Mouse (Mus musculus) liver, embryonic 11.5 days (tissue): ENCODE data around the gene Ppwd1. TPM values are rescaled to one million over a fixed set of nuclear protein-coding genes. Genes with fewer than 3 reads are reported as not detected.
A peak's percentile ranks its signal among the peaks of the same experiment; 100 is the strongest.

Experiments
- ATAC-seq: fragments of 200-750 bp; cut with Nextera tagmentation; replicated peaks from 2 replicates; pipeline ENCODE4 v1.8.0; 2017; ENCODE audit warnings: moderate number of reproducible peaks, mild to moderate bottlenecking, moderate TSS enrichment, moderate library complexity; ENCODE audit not compliant: low FRiP score
- DNase-seq: peaks from one replicate; pipeline ENCODE4 v3.0.0-alpha.2; 2017; ENCODE audit warnings: low spot score
- H3K27ac ChIP-seq: fragments of 300-500 bp; sonication (generic); 2 replicates; pipeline ENCODE4 v1.5.1; 2014; ENCODE audit warnings: mild to moderate bottlenecking, low read depth, low read length, control low read depth
- H3K27me3 ChIP-seq: fragments of 300-500 bp; sonication (generic); replicated peaks from 2 replicates; pipeline ENCODE4 v1.6.1; 2014; ENCODE audit warnings: low read length, mixed read lengths; ENCODE audit not compliant: control insufficient read depth, insufficient read depth
- H3K36me3 ChIP-seq: fragments of 300-500 bp; sonication (generic); 2 replicates; pipeline ENCODE4 v1.6.1; 2014; ENCODE audit warnings: mild to moderate bottlenecking, low read length, moderate library complexity, mixed read lengths; ENCODE audit not compliant: control insufficient read depth, insufficient read depth
- H3K4me1 ChIP-seq: fragments of 300-500 bp; sonication (generic); replicated peaks from 2 replicates; pipeline ENCODE4 v1.6.1; 2014; ENCODE audit warnings: low read length, mixed read lengths; ENCODE audit not compliant: control insufficient read depth, insufficient read depth
- H3K4me2 ChIP-seq: fragments of 300-500 bp; sonication (generic); 2 replicates; pipeline ENCODE4 v1.6.1; 2014; ENCODE audit warnings: mild to moderate bottlenecking, control low read depth, moderate library complexity
- H3K4me3 ChIP-seq: fragments of 300-500 bp; sonication (generic); 2 replicates; pipeline ENCODE4 v1.5.1; 2014; ENCODE audit warnings: low read depth, low read length, control low read depth
- H3K9ac ChIP-seq: fragments of 300-500 bp; sonication (generic); 2 replicates; pipeline ENCODE4 v1.6.1; 2014; ENCODE audit warnings: low read depth, low read length, control low read depth
- H3K9me3 ChIP-seq: fragments of 300-500 bp; sonication (generic); 2 replicates; pipeline ENCODE4 v1.6.1; 2016; ENCODE audit warnings: low read length, inconsistent platforms, mixed read lengths; ENCODE audit not compliant: control insufficient read depth
- WGBS: fragments of 180-500 bp; shearing (Covaris S2); extraction: QIAGEN DNeasy Blood & Tissue Kit; methylation state at CpG from one replicate; pipeline ENCODE4 v1.1.7; 2014; 5-methylcytosine and 5-hydroxymethylcytosine counted together
- polyA plus RNA-seq: library from polyadenylated mRNA; unstranded; fragments of >200 nt; fragmentation: Nextera tagmentation; extraction: Ambion mirVana; gene quantifications from 2 replicates; pipeline ENCODE4 v1.2.1, GENCODE M21; 2014

Ppwd1 gene
- polyA plus RNA-seq, 1 experiment from 2014 or later: 17.0 TPM

DNA sequence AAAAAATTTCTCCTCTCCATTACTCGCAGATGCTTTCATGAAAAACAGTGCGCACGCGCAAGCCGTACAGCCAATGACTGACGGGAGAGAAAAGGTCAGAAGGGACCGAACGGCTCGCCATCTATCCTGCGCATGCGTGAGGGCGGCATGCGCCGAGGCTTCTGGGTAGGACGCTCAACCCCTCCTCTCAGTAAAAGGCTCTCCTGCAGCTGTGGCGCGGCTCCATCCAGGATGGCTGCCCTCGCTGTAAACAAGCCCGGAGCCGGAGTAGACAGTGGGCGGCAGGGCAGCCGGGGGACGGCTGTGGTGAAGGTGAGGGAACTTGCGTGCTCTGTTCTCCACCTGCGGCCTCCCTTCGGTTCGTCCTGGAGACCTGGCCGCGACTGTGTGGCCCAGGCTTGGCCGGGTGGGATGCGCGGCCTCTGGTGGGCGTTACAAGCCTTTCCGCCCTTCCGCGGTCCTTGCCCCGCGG, 50.0 kb downstream of the Ppwd1 start, which contains the start of gene Trim23:
Trim23 (plus strand) TSS at position 148 of the 472 bp plus-strand sequence.
- Histone ChIP-seq H3K4me1 (peaks cover 9% of the 10 kb centered on the region; the same call in 1 of the 2 replicates), H3K9ac (peak within 1 kb of the TSS; percentile 82), H3K27me3 (no peaks in the 10 kb centered on the region), H3K4me2 (peak within 1 kb of the TSS; percentile 80), H3K27ac (peak within 1 kb of the TSS; percentile 83), H3K4me3 (peak within 1 kb of the TSS; percentile 72), H3K9me3 (no peaks in the 10 kb centered on the region), H3K36me3 (peaks cover 2% of the 10 kb centered on the region; the same call in 1 of the 2 replicates)
- WGBS: under 1% methylated on average over 38 of the region's 38 CpGs
- ATAC-seq (peak; percentile 97), DNase-seq (peak; percentile 89)

DNA sequence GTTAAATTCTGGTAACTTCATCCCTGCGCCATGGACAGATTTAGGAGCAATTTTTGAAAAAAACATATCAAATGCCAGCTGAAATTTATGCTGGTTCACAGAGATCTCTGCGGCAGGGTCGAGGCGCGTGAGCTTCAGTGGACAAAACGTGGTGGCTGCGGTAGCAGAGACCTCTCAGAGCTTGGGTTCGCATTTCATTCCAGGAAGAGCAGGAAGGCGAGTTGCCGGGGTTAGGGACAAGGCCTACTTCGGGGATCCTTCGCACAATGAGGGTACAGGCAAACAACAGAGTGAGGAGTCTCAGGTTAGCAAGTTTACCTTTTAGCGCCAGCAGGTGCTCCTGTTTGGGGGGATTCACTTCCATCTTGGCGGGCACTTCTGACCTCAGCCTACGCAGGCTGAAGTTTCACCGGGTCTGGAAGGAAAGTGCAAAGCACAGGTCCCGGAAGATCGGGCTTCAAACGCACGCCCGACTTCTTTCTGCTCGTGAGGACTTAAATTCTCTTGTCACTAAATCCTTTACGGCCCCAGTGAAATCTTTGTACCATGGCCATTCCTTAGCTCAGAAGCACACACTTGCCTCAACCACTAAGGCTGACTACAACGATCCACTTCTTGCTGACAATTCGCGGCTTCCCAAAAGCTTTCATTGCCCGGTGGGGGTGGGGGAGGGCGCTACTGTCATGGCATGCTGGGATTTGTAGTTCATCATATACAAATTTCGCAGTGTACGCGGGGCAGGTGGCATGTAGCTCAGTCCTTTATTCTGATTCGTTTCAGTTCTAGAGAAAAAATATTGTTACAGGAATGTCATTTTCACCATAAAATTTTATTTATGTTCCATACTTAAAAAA, 50.6 kb downstream of the Ppwd1 start, which contains the start of gene Trappc13:
Trappc13 (minus strand) TSS at position 674 of the 854 bp plus-strand sequence.
- Histone ChIP-seq H3K4me3 (peak within 1 kb of the TSS; percentile 72), H3K4me1 (peaks cover 9% of the 10 kb centered on the region; the same call in 1 of the 2 replicates), H3K27me3 (no peaks in the 10 kb centered on the region), H3K27ac (peak within 1 kb of the TSS; percentile 83), H3K36me3 (peaks cover 2% of the 10 kb centered on the region; the same call in 1 of the 2 replicates), H3K4me2 (peak within 1 kb of the TSS; percentile 80), H3K9ac (peak within 1 kb of the TSS; percentile 82), H3K9me3 (no peaks in the 10 kb centered on the region)
- DNase-seq (peak; percentile 85), ATAC-seq (peak; percentile 83)
- under 1% methylated on average over 32 of the region's 32 CpGs for WGBS

DNA sequence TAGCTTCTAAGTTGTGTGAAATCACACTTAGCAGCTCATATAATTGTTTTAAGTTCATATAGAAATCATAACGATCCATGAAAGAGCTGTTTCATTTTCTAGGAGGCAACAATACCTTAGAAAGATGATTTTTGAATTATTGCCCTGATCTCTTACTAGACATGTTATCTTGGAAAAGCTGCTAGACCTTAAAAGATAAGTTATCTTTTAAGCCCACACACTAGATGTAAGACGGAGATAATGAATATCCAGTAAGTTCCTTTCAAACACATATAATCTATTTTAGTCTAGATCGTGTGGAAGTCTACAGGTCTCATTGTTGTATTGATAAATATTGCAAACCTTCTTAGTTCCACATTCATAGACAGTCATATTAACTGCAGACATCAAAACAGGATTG, 51.8 kb downstream of the Ppwd1 start:
- H3K27ac ChIP-seq: no peak overlapping the region
- H3K36me3 ChIP-seq: peaks cover 2% of the 10 kb centered on the region; the same call in 1 of the 2 replicates
- H3K9ac ChIP-seq: no peak overlapping the region
- ATAC-seq: no peak
- peak overlapping the region; percentile 50 for H3K4me3 ChIP-seq
- H3K4me2 ChIP-seq: peak overlapping the region; percentile 80
- peaks cover 12% of the 10 kb centered on the region; the same call in 1 of the 2 replicates for H3K4me1 ChIP-seq
- no peak for DNase-seq
- no peaks in the 10 kb centered on the region for H3K27me3 ChIP-seq
- 51% methylated on average over 3 of the region's 3 CpGs for WGBS
- no peaks in the 10 kb centered on the region for H3K9me3 ChIP-seq

DNA sequence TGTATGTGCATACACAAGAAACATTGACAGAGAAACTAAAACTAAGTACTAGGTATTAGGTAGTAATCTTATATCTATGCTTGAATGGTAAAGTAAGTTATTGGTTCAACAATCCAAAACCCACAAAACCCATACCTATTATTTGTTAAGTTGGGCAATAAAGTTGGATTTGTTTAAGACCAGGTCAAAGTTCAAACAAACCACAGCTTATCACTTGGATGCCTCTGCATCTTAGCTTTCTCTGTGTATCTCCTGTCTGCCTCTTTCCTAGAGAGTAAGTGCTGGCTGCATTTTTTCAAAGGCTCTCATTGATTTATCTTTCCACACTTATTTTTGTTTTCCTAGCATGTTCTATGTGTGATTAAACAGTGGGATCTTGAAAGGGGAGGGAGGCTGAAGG, 56.1 kb downstream of the Ppwd1 start:
- no peaks in the 10 kb centered on the region for H3K27me3 ChIP-seq
- peaks cover 8% of the 10 kb centered on the region; the same call in 1 of the 2 replicates for H3K4me1 ChIP-seq
- H3K9ac ChIP-seq: no peak overlapping the region
- H3K4me2 ChIP-seq: no peak overlapping the region
- ATAC-seq (no peak), DNase-seq (no peak)
- no peak overlapping the region for H3K4me3 ChIP-seq
- no peak overlapping the region for H3K27ac ChIP-seq
- 0 out of 2 replicates have a peak, but pooled peaks cover 4% of the 10 kb centered on the region for H3K36me3 ChIP-seq
- no peaks in the 10 kb centered on the region for H3K9me3 ChIP-seq

DNA sequence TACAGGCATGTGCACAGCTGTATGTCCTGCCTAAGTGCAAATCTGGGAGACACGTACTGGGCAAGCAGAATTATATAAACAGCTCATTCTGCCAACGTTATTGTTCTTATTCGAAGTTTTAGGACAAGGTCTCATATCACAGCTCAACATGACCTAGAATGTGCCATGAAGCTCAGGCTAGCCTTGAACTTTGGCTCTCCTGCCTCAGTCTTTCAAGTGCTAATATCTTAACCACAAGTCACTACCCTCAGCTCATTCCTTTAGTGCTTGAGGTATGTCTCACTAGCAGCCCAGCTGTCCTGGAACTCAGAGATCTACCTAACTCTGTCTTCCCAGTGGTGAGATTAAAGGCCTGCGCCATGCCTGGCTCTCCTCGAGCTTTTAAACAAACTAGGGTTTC, 56.9 kb downstream of the Ppwd1 start:
- Histone ChIP-seq H3K4me1 (peaks cover 6% of the 10 kb centered on the region; the same call in 1 of the 2 replicates), H3K4me2 (no peak overlapping the region), H3K27me3 (no peaks in the 10 kb centered on the region), H3K36me3 (0 out of 2 replicates have a peak, but pooled peaks cover 4% of the 10 kb centered on the region), H3K9ac (no peak overlapping the region), H3K9me3 (no peaks in the 10 kb centered on the region), H3K27ac (no peak overlapping the region), H3K4me3 (no peak overlapping the region)
- no peak for ATAC-seq
- 93% methylated on average over 5 of the region's 5 CpGs for WGBS
- no peak for DNase-seq

DNA sequence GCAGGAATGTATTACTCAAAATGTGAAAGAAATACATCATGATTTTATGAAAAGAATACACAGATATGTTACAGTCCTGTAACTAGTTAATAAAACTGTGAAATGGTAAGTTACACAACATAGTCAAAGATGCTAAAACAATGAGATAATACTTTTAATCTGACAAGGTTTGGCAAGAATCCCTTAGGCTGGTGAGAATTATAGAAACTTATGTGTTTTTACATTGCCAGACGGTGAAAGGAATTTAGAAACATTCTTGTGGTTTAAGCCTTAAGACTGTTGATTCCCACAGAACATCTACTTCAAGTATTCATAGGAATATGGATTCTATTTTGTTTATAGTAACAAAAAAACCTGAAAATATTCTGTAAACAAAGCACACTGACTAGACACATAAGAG, 73.0 kb downstream of the Ppwd1 start:
- Histone ChIP-seq H3K4me1 (no peaks in the 10 kb centered on the region), H3K4me2 (no peak overlapping the region), H3K9me3 (no peaks in the 10 kb centered on the region), H3K27me3 (no peaks in the 10 kb centered on the region), H3K4me3 (no peak overlapping the region), H3K9ac (no peak overlapping the region), H3K36me3 (peaks cover 14% of the 10 kb centered on the region), H3K27ac (no peak overlapping the region)
- ATAC-seq: no peak
- WGBS: 86% methylated on average over 1 of the region's 1 CpGs
- no peak for DNase-seq

Other genes with a start within 250 kb of the Ppwd1 start
- 20.9 and 22.7 TPM in 2 replicates for gene Nln, start 119.2 kb downstream of the Ppwd1 start, polyA plus RNA-seq
- gene Sgtb, start 119.1 kb downstream of the Ppwd1 start, polyA plus RNA-seq: 2.1 and 2.7 TPM in 2 replicates
- gene Trappc13, start 50.4 kb downstream of the Ppwd1 start, polyA plus RNA-seq: 57.3 and 60.6 TPM in 2 replicates
- gene Trim23, start 50.0 kb downstream of the Ppwd1 start, polyA plus RNA-seq: 13.7 and 15.0 TPM in 2 replicates
- gene Cenpk, start 232 bp downstream of the Ppwd1 start, polyA plus RNA-seq: 94.9 and 100.0 TPM in 2 replicates
- 0.82 and 0.95 TPM in 2 replicates for gene Adamts6, start 59.0 kb upstream of the Ppwd1 start, polyA plus RNA-seq